Mouse (Mus musculus): ENCODE results near the gene Olfr1448.
"Not testable (repeated sequence)": the region's sequence is repeated elsewhere in the genome, so short reads cannot be mapped to it uniquely, and the experiment has no call there.

The Olfr1448 gene

GRCm38 (mm10) chr19:12924319-12924718 lies at the start of gene Olfr1448:
Olfr1448 (minus strand) TSS chr19:12924419.
- no peak for DNase-seq (ENCODE audit: low spot score)

- DNase-seq (ENCODE audit: low spot score), result not testable (repeated sequence)
These were observed 45.9 kb upstream of the Olfr1448 start for GRCm38 (mm10) chr19:12970082-12970481.

- DNase-seq (ENCODE audit: low spot score), result no peak
These were observed 25.7 kb upstream of the Olfr1448 start, which contains the start of gene Olfr1450 for GRCm38 (mm10) chr19:12949958-12950357. Olfr1450 (plus strand) TSS chr19:12950258.

GRCm38 (mm10) chr19:12930540-12930939 lies 6.3 kb upstream of the Olfr1448 start, which contains the start of gene Olfr1449:
Olfr1449 (plus strand) TSS chr19:12930840.
- no peak for DNase-seq (ENCODE audit: low spot score)

- DNase-seq (ENCODE audit: low spot score), result no peak
These were observed 20.6 kb downstream of the Olfr1448 start, which contains the start of gene Olfr1447 for GRCm38 (mm10) chr19:12903643-12904042. Olfr1447 (minus strand) TSS chr19:12903743.

GRCm38 (mm10) chr19:12893424-12893823 lies 30.8 kb downstream of the Olfr1448 start, which contains the start of gene Olfr1446:
Olfr1446 (minus strand) TSS chr19:12893524.
- no peak for DNase-seq (ENCODE audit: low spot score)

GRCm38 (mm10) chr19:12883555-12883954 lies 40.7 kb downstream of the Olfr1448 start, which contains the start of gene Olfr1445:
Olfr1445 (plus strand) TSS chr19:12883855.
- DNase-seq (ENCODE audit: low spot score), result no peak

All from urinary bladder, postnatal 10 days (tissue).